Mouse (Mus musculus): ENCODE measurements around the gene Olfr1316. TPM values are rescaled to one million over a fixed set of nuclear protein-coding genes. Genes with fewer than 3 reads are reported as not detected.

Gene Olfr1316
- not detected for total RNA-seq (2021)
- long read RNA-seq, experiment 1, result 0 reads
- long read RNA-seq, experiment 2, result 0 reads

DNA sequence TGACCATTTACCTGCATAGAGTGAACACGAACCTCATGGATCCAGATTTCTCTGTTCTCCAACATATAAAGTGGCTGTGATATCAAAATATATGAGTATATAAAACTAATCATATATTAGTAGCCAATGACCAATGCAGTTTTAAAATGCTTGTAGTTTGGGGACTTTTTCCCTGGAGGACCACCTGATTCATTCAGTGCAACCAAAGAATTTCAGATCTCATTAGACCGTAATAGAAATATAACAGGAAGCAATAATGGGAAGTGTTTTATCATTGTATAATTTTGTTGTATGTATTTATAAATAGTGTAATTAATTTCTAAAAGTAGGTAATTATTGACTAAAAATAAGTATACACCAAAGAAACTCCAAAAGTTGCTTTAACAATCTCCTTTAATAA, at the start of gene Olfr1316:
TSS of gene Olfr1316 (minus strand) at position 101 of the 400 bp plus-strand sequence.
- DNase-seq (ENCODE audit: low spot score in 2 of 2), result no peak

DNA sequence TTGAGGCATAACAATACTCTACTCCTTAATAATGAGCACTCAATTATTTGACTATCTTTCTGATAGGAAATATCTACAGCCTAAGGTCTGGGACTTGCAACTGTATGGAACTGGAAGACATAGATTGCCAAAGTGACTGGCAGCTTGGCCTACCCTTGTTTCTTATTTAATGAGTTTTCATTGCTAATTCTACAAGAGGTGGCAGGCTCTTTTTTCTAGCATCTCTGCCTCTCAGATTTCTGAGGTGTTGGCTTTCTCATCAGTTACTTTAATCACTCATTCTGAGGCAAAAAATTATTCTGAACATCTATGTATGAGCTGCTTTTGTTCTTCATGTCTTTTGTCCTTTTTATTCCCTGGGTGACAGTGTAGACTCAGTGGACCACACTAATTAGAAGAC, 19.1 kb upstream of the Olfr1316 start, which contains the start of gene Olfr1318:
TSS of gene Olfr1318 (plus strand) at position 301 of the 400 bp plus-strand sequence.
- no peak for DNase-seq (ENCODE audit: low spot score in 2 of 2)

DNA sequence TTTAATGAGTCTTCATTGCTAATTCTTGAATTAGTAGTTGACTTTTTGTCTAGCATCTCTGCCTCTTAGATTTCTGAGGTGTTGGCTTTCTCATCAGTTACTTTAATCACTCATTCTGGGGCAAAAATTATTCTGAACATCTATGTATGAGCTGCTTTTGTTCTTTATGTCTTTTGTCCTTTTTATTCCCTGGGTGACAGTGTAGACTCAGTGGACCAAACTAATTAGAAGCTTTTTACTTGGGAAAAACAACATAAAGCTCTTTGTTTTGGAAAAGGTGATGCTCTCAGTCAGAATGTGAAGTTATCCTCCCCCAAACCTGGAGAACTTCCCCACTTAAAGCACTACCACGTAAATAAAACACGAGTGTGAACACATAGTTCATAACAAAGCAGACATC, 5.3 kb upstream of the Olfr1316 start, which contains the start of gene Olfr1317:
TSS of gene Olfr1317 (plus strand) at position 301 of the 400 bp plus-strand sequence.
- no peak for DNase-seq (ENCODE audit: low spot score in 2 of 2)

DNA sequence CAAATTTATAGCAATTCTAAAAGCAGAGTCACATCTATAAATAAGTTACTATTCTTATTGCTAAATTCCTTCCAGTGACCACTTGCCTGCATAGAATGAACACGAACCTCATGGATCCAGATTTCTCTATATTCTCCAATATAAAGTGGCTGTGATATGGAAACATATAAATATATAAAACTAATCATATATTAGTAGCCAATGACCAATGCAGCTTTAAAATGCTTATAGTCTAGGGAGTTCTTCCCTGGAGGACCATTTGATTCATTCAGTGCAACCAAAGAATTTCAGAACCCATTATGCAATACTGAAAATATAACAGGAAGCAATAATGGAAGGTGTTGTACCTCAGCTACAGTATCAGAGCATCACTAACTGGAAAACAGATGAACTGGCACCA, 19.4 kb downstream of the Olfr1316 start, which contains the start of gene Olfr1315-ps1:
TSS of gene Olfr1315-ps1 (minus strand) at position 101 of the 400 bp plus-strand sequence.
- no peak for DNase-seq (ENCODE audit: low spot score in 2 of 2)

DNA sequence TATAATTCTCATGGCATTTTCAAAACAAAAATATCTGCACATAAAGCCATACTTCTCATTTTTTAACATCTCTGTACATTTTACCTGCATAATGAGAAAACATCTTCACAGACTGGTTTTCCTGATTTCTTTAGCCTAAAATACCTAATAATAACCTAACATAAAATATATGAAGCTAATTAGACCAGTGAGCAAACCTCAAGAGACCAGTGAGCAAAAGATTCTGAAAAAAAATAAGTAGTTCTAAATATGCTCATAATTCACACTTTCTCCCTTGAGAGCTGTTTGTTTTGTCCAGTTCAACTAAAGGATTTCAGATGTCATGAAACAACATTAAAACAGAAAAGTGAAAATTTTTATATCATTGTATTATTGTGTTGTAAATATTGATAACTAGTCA, 38.1 kb downstream of the Olfr1316 start, which contains the start of gene Olfr1314:
TSS of gene Olfr1314 (minus strand) at position 101 of the 400 bp plus-strand sequence.
- no peak for DNase-seq (ENCODE audit: low spot score in 2 of 2)

DNA sequence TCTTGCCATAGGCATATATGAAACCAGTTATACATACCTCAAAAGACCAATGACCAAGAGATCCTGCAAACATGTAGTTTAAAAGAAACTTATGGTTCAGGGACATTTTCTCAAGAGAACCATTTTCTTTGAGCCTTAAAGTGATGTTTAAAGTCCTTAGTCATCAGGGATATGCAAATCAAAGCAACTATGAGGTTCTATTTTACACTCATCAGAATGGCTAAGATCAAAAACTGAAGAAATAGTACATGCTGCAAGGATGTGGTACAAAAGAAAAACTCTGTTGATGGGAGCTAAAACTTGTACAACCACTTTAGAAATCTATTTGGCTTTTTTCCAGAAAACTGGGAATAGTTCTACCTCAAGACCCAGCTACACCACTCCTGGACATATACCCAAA, 57.0 kb downstream of the Olfr1316 start, which contains the start of gene Olfr1313:
TSS of gene Olfr1313 (minus strand) at position 101 of the 400 bp plus-strand sequence.
- DNase-seq (ENCODE audit: low spot score in 2 of 2), result no peak

Other genes with a start within 250 kb of the Olfr1316 start
- not detected for gene Olfr1306, start 218.7 kb downstream of the Olfr1316 start, total RNA-seq (2021)
- gene Olfr1307, start 185.5 kb downstream of the Olfr1316 start, total RNA-seq (2021), result not detected
- gene Olfr1308, start 170.0 kb downstream of the Olfr1316 start, total RNA-seq (2021), result not detected
- not detected for gene Olfr1309, start 144.7 kb downstream of the Olfr1316 start, total RNA-seq (2021)
- gene Olfr1310, start 122.3 kb downstream of the Olfr1316 start, total RNA-seq (2021), result not detected
- gene Olfr1311, start 110.6 kb downstream of the Olfr1316 start, total RNA-seq (2021), result not detected
- not detected for gene Olfr1312, start 84.7 kb downstream of the Olfr1316 start, total RNA-seq (2021)
- not detected for gene Olfr1313, start 57.1 kb downstream of the Olfr1316 start, total RNA-seq (2021)
- gene Olfr1314, start 38.2 kb downstream of the Olfr1316 start, total RNA-seq (2021), result not detected
- gene Olfr1315-ps1, start 19.5 kb downstream of the Olfr1316 start, total RNA-seq (2021), result not detected
- gene Olfr1317, start 5.4 kb upstream of the Olfr1316 start, total RNA-seq (2021), result not detected
- gene Olfr1318, start 19.2 kb upstream of the Olfr1316 start, total RNA-seq (2021), result not detected
- 1 to 10 TPM; 5.2 to 5.9 TPM for gene Lpcat4, start 104.5 kb upstream of the Olfr1316 start, total RNA-seq (2021)
- not detected for gene Nutm1, start 124.3 kb upstream of the Olfr1316 start, total RNA-seq (2021)
- gene Nop10, start 126.9 kb upstream of the Olfr1316 start, total RNA-seq (2021), result 100 to 1,000 TPM; 109 to 149 TPM
- 10 to 100 TPM; 26.9 to 32.5 TPM for gene Slc12a6, start 130.8 kb upstream of the Olfr1316 start, total RNA-seq (2021)
- gene Gm21985, start 131.3 kb upstream of the Olfr1316 start, total RNA-seq (2021), result under 1 TPM in 1 of 2 experiments, not detected in 1; 0.38 TPM
- gene Emc4, start 233.1 kb upstream of the Olfr1316 start, total RNA-seq (2021), result 10 to 100 TPM; 95.1 to 98.0 TPM
- 10 to 100 TPM; 10.0 to 11.3 TPM for gene Katnbl1, start 244.2 kb upstream of the Olfr1316 start, total RNA-seq (2021)